Mouse (Mus musculus): ENCODE data around the gene Fam178b. TPM values are rescaled to one million over a fixed set of nuclear protein-coding genes. Genes with fewer than 3 reads are reported as not detected.
A peak's percentile ranks its signal among the peaks of the same experiment; 100 is the strongest.

The Fam178b gene
- polyA plus RNA-seq, 1 experiment: 13.9 TPM

GRCm38 (mm10) chr1:36512966-36513280, 170.1 kb downstream of the Fam178b start:
- Histone ChIP-seq H3K4me1 (ENCODE audit: control insufficient read depth, insufficient read depth, low read length) (peaks cover 2% of the 10 kb centered on the region), H3K4me3 (replicated peaks; ENCODE audit: extremely low read depth, low read depth, low read length) (peak overlapping the region; percentile 87)
- 3% methylated on average over 16 of the region's 16 CpGs for WGBS
- DNase-seq: no peak
- TF ChIP-seq POLR2A (IDR thresholded peaks at IDR 0.05; ENCODE audit: borderline replicate concordance, extremely low read depth, low read depth, low read length) (no peak), CTCF (IDR thresholded peaks at IDR 0.05; ENCODE audit: insufficient read depth, low read length) (no peak)

Other genes with a start within 250 kb of the Fam178b start
- gene Lman2l, start 237.9 kb downstream of the Fam178b start, polyA plus RNA-seq (2012; rRNA removed): 9.7 and 15.9 TPM in 2 replicates
- gene Cnnm4, start 211.6 kb downstream of the Fam178b start, polyA plus RNA-seq (2012; rRNA removed): 5.6 and 5.9 TPM in 2 replicates
- gene Cnnm3, start 171.3 kb downstream of the Fam178b start, polyA plus RNA-seq (2012; rRNA removed): 36.6 and 37.0 TPM in 2 replicates
- 13.7 and 36.2 TPM in 2 replicates for gene Ankrd23, start 146.3 kb downstream of the Fam178b start, polyA plus RNA-seq (2012; rRNA removed)
- gene Gm42417, start 143.8 kb downstream of the Fam178b start, polyA plus RNA-seq (2012; rRNA removed): not detected in 2 replicates
- 22.1 and 22.8 TPM in 2 replicates for gene Ankrd39, start 135.7 kb downstream of the Fam178b start, polyA plus RNA-seq (2012; rRNA removed)
- 23.0 and 23.7 TPM in 2 replicates for gene Sema4c, start 124.8 kb downstream of the Fam178b start, polyA plus RNA-seq (2012; rRNA removed)
- gene Cox5b, start 8.3 kb upstream of the Fam178b start, polyA plus RNA-seq (2012; rRNA removed): 249 and 279 TPM in 2 replicates
- not detected in 2 replicates for gene 4933424G06Rik, start 27.0 kb upstream of the Fam178b start, polyA plus RNA-seq (2012; rRNA removed)
- gene Actr1b, start 31.2 kb upstream of the Fam178b start, polyA plus RNA-seq (2012; rRNA removed): 107 and 111 TPM in 2 replicates
- gene Zap70, start 78.6 kb upstream of the Fam178b start, polyA plus RNA-seq (2012; rRNA removed): 10.9 and 12.9 TPM in 2 replicates